Mouse (Mus musculus): ENCODE data around the gene Foxo3. TPM values are rescaled to one million over a fixed set of nuclear protein-coding genes. Genes with fewer than 3 reads are reported as not detected.

Gene Foxo3
- polyA plus RNA-seq, 2 experiments: 10.8 to 16.6 TPM

GRCm38 (mm10) chr10:42230471-42231099 lies 46.0 kb downstream of the Foxo3 start:
- 85% methylated on average over 5 of the region's 5 CpGs for WGBS
- Histone ChIP-seq H3K27me3 (ENCODE audit: control insufficient read depth, insufficient read depth, low read length) (no peaks in the 10 kb centered on the region), H3K9ac (ENCODE audit: low read depth, low read length, severe bottlenecking) (no peak overlapping the region), H3K9me3 (ENCODE audit: control insufficient read depth, low read length) (no peaks in the 10 kb centered on the region), H3K36me3 (ENCODE audit: control insufficient read depth, insufficient read depth, low read length) (no peaks in the 10 kb centered on the region), H3K27ac (replicated peaks; ENCODE audit: low read depth, low read length) (no peak overlapping the region), H3K4me1 (ENCODE audit: control insufficient read depth, insufficient read depth, low read length) (peaks cover 33% of the 10 kb centered on the region), H3K4me2 (replicated peaks; ENCODE audit: low read depth, low read length, severe bottlenecking) (no peak overlapping the region), H3K4me3 (replicated peaks; ENCODE audit: low read length) (no peak overlapping the region)
- no peak for ATAC-seq (ENCODE audit: low FRiP score, low read depth)
- no peak for TF ChIP-seq POLR2A (IDR thresholded peaks at IDR 0.05; ENCODE audit: borderline replicate concordance, extremely low read depth, insufficient read depth, insufficient read length)
- no peak for DNase-seq (ENCODE audit: low spot score)

- H3K4me2 ChIP-seq (replicated peaks; ENCODE audit: low read depth, low read length, severe bottlenecking): no peak overlapping the region
- no peak overlapping the region for H3K9ac ChIP-seq (ENCODE audit: low read depth, low read length, severe bottlenecking)
- H3K27ac ChIP-seq (replicated peaks; ENCODE audit: low read depth, low read length): no peak overlapping the region
- WGBS: 57% methylated on average over 4 of the region's 4 CpGs
- no peaks in the 10 kb centered on the region for H3K27me3 ChIP-seq (ENCODE audit: control insufficient read depth, insufficient read depth, low read length)
- H3K4me1 ChIP-seq (ENCODE audit: control insufficient read depth, insufficient read depth, low read length): peaks cover 37% of the 10 kb centered on the region
- DNase-seq (ENCODE audit: low spot score): no peak
- H3K4me3 ChIP-seq (replicated peaks; ENCODE audit: low read length): no peak overlapping the region
- ATAC-seq (ENCODE audit: low FRiP score, low read depth): no peak
- no peak for TF ChIP-seq POLR2A (IDR thresholded peaks at IDR 0.05; ENCODE audit: borderline replicate concordance, extremely low read depth, insufficient read depth, insufficient read length)
- no peaks in the 10 kb centered on the region for H3K36me3 ChIP-seq (ENCODE audit: control insufficient read depth, insufficient read depth, low read length)
- H3K9me3 ChIP-seq (ENCODE audit: control insufficient read depth, low read length): no peaks in the 10 kb centered on the region
Observed at GRCm38 (mm10) chr10:42227751-42228241, 48.8 kb downstream of the Foxo3 start.

GRCm38 (mm10) chr10:42226176-42226575 lies 50.4 kb downstream of the Foxo3 start:
- peaks cover 40% of the 10 kb centered on the region for H3K4me1 ChIP-seq (ENCODE audit: control insufficient read depth, insufficient read depth, low read length)
- H3K27ac ChIP-seq (replicated peaks; ENCODE audit: low read depth, low read length): no peak overlapping the region
- TF ChIP-seq POLR2A (IDR thresholded peaks at IDR 0.05; ENCODE audit: borderline replicate concordance, extremely low read depth, insufficient read depth, insufficient read length): no peak
- no peak overlapping the region for H3K9ac ChIP-seq (ENCODE audit: low read depth, low read length, severe bottlenecking)
- no peaks in the 10 kb centered on the region for H3K36me3 ChIP-seq (ENCODE audit: control insufficient read depth, insufficient read depth, low read length)
- H3K4me3 ChIP-seq (replicated peaks; ENCODE audit: low read length): no peak overlapping the region
- ATAC-seq (ENCODE audit: low FRiP score, low read depth) (no peak), DNase-seq (ENCODE audit: low spot score) (no peak)
- 93% methylated on average over 15 of the region's 15 CpGs for WGBS
- H3K27me3 ChIP-seq (ENCODE audit: control insufficient read depth, insufficient read depth, low read length): no peaks in the 10 kb centered on the region
- H3K4me2 ChIP-seq (replicated peaks; ENCODE audit: low read depth, low read length, severe bottlenecking): no peak overlapping the region
- H3K9me3 ChIP-seq (ENCODE audit: control insufficient read depth, low read length): no peaks in the 10 kb centered on the region

- Histone ChIP-seq H3K4me3 (replicated peaks; ENCODE audit: low read length) (no peak overlapping the region), H3K27me3 (ENCODE audit: control insufficient read depth, insufficient read depth, low read length) (no peaks in the 10 kb centered on the region), H3K27ac (replicated peaks; ENCODE audit: low read depth, low read length) (no peak overlapping the region), H3K4me2 (replicated peaks; ENCODE audit: low read depth, low read length, severe bottlenecking) (no peak overlapping the region), H3K9me3 (ENCODE audit: control insufficient read depth, low read length) (no peaks in the 10 kb centered on the region), H3K9ac (ENCODE audit: low read depth, low read length, severe bottlenecking) (no peak overlapping the region), H3K4me1 (ENCODE audit: control insufficient read depth, insufficient read depth, low read length) (peaks cover 43% of the 10 kb centered on the region), H3K36me3 (ENCODE audit: control insufficient read depth, insufficient read depth, low read length) (no peaks in the 10 kb centered on the region)
- ATAC-seq (ENCODE audit: low FRiP score, low read depth) (no peak), DNase-seq (ENCODE audit: low spot score) (no peak)
- WGBS: 75% methylated on average over 18 of the region's 18 CpGs
- TF ChIP-seq POLR2A (IDR thresholded peaks at IDR 0.05; ENCODE audit: borderline replicate concordance, extremely low read depth, insufficient read depth, insufficient read length): no peak
Observed at GRCm38 (mm10) chr10:42225184-42225935, 51.2 kb downstream of the Foxo3 start.

GRCm38 (mm10) chr10:42221996-42222395 lies 54.6 kb downstream of the Foxo3 start:
- no peaks in the 10 kb centered on the region for H3K36me3 ChIP-seq (ENCODE audit: control insufficient read depth, insufficient read depth, low read length)
- no peak for DNase-seq (ENCODE audit: low spot score)
- no peak overlapping the region for H3K4me2 ChIP-seq (replicated peaks; ENCODE audit: low read depth, low read length, severe bottlenecking)
- H3K4me1 ChIP-seq (ENCODE audit: control insufficient read depth, insufficient read depth, low read length): peaks cover 23% of the 10 kb centered on the region
- 60% methylated on average over 11 of the region's 11 CpGs for WGBS
- H3K4me3 ChIP-seq (replicated peaks; ENCODE audit: low read length): no peak overlapping the region
- H3K9me3 ChIP-seq (ENCODE audit: control insufficient read depth, low read length): no peaks in the 10 kb centered on the region
- TF ChIP-seq POLR2A (IDR thresholded peaks at IDR 0.05; ENCODE audit: borderline replicate concordance, extremely low read depth, insufficient read depth, insufficient read length): no peak
- H3K9ac ChIP-seq (ENCODE audit: low read depth, low read length, severe bottlenecking): no peak overlapping the region
- no peak for ATAC-seq (ENCODE audit: low FRiP score, low read depth)
- H3K27ac ChIP-seq (replicated peaks; ENCODE audit: low read depth, low read length): no peak overlapping the region
- no peaks in the 10 kb centered on the region for H3K27me3 ChIP-seq (ENCODE audit: control insufficient read depth, insufficient read depth, low read length)

Measured in limb, embryonic 14.5 days (tissue).